Mouse (Mus musculus) brain, embryonic 14.5 days (tissue): Measurements from ENCODE around the gene Zdhhc18.

Experiments used
- CTCF ChIP-seq: fragments of 200-500 bp; IDR thresholded peaks from 2 replicates; pipeline ENCODE4 v1.5.1; 2012; ENCODE audit warnings: inconsistent platforms, mild to moderate bottlenecking, moderate library complexity, borderline replicate concordance; ENCODE audit not compliant: insufficient read depth, insufficient read length; ENCODE audit errors: extremely low read depth
- POLR2A ChIP-seq: fragments of 200-500 bp; IDR thresholded peaks from 2 replicates; pipeline ENCODE4 v1.6.1; 2012; ENCODE audit warnings: mild to moderate bottlenecking, inconsistent platforms, borderline replicate concordance; ENCODE audit not compliant: poor library complexity, insufficient read depth, insufficient read length, severe bottlenecking; ENCODE audit errors: extremely low read depth

DNA sequence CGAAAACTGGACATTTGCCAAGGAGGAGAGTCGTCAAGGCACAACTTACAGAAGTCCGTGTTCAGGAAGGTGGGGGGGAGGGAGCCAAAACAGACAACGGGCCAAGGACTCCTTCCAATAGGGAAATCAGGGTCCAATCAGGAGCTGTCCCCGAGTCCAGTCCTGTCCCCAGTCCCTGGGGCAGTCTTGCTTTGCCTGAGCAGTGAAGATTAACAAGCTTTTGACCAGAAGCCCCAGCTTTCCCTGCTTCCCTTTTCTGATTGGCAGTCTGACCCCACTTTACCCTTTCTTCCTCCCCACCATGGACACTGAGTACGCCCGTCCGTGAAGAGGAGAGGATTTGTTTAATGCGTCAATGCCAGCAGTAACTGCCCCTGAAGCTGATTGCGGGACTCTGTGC lies 1.5 kb upstream of the Zdhhc18 start:
- no peak for TF ChIP-seq POLR2A
- TF ChIP-seq CTCF, result no peak
